Mouse (Mus musculus) liver, embryonic 14.5 days (tissue): ENCODE data around the gene Cdv3. TPM values are rescaled to one million over a fixed set of nuclear protein-coding genes. Genes with fewer than 3 reads are reported as not detected.

Source experiments
- ATAC-seq: fragments of 200-750 bp; cut with Nextera tagmentation; 2 replicates; pipeline ENCODE4 v1.8.0; 2017; ENCODE audit warnings: moderate number of reproducible peaks, mild to moderate bottlenecking, moderate library complexity; ENCODE audit not compliant: insufficient read depth
- DNase-seq, 3 experiments: peaks; one replicate each; pipeline ENCODE4 v3.0.0-alpha.2; 2012 to 2013; ENCODE audit warnings: low read depth in 3 of 3, low spot score in 3 of 3
- H3K27ac ChIP-seq: fragments of 300-500 bp; sonication (generic); 2 replicates; pipeline ENCODE4 v1.5.1; 2014; ENCODE audit warnings: moderate library complexity, mild to moderate bottlenecking, control low read depth, inconsistent platforms
- H3K27me3 ChIP-seq: fragments of 300-500 bp; sonication (generic); 2 replicates; pipeline ENCODE4 v1.6.1; 2014; ENCODE audit warnings: mild to moderate bottlenecking, low read length, moderate library complexity; ENCODE audit not compliant: control insufficient read depth, insufficient read depth
- H3K36me3 ChIP-seq: fragments of 300-500 bp; sonication (generic); replicated peaks from 2 replicates; pipeline ENCODE4 v1.6.1; 2014; ENCODE audit warnings: low read depth; ENCODE audit not compliant: control insufficient read depth, insufficient read depth
- H3K4me1 ChIP-seq, 2 experiments: fragments of 200-500 bp in 1 of 2; fragments of 300-500 bp in 1 of 2; sonication (generic) in 1 of 2; replicated peaks; 2 replicates each; pipeline ENCODE4 v1.6.1; 2012 to 2014; ENCODE audit warnings: antibody characterized with exemption in 1 of 2, inconsistent platforms in 1 of 2, low read length in 1 of 2; ENCODE audit not compliant: control insufficient read depth in 2 of 2, insufficient read depth in 2 of 2
- H3K4me2 ChIP-seq: fragments of 300-500 bp; sonication (generic); 2 replicates; pipeline ENCODE4 v1.6.1; 2014; ENCODE audit warnings: low read depth, mild to moderate bottlenecking, control low read depth, moderate library complexity
- H3K4me3 ChIP-seq, 2 experiments: fragments of 200-500 bp in 1 of 2; fragments of 300-500 bp in 1 of 2; sonication (generic) in 1 of 2; 2 replicates each; pipeline ENCODE4 v1.5.1; 2012 to 2014; ENCODE audit warnings: low read depth in 2 of 2, low read length in 2 of 2, mild to moderate bottlenecking in 2 of 2, control low read depth in 1 of 2, inconsistent platforms in 1 of 2, moderate library complexity in 1 of 2; ENCODE audit not compliant: insufficient read depth in 1 of 2
- H3K9ac ChIP-seq: fragments of 300-500 bp; sonication (generic); replicated peaks from 2 replicates; pipeline ENCODE4 v1.6.1; 2014; ENCODE audit warnings: mild to moderate bottlenecking, control low read depth, moderate library complexity
- H3K9me3 ChIP-seq: fragments of 300-500 bp; sonication (generic); 2 replicates; pipeline ENCODE4 v1.6.1; 2016; ENCODE audit warnings: low read length, mixed read lengths; ENCODE audit not compliant: control insufficient read depth
- CTCF ChIP-seq: IDR thresholded peaks from 2 replicates; pipeline ENCODE4 v1.5.1; 2016; ENCODE audit warnings: antibody characterized with exemption, low read depth, control low read depth
- EP300 ChIP-seq: IDR thresholded peaks from 2 replicates; pipeline ENCODE4 v1.6.1; 2016; ENCODE audit warnings: antibody characterized with exemption, low read depth
- WGBS: fragments of 180-500 bp; shearing (Covaris S2); extraction: QIAGEN DNeasy Blood & Tissue Kit; methylation state at CpG from one replicate; pipeline ENCODE4 v1.1.7; 2014; ENCODE audit not compliant: insufficient replicate concordance; 5-methylcytosine and 5-hydroxymethylcytosine counted together
- polyA plus RNA-seq, 2 experiments: library from polyadenylated mRNA; depleted of rRNA in 1 of 2; stranded (reverse) in 1 of 2; unstranded in 1 of 2; fragments of >200 nt; fragmentation: Nextera tagmentation in 1 of 2; extraction: Ambion mirVana in 1 of 2; gene quantifications; 2 replicates each; pipeline versions ENCODE4 v1.2.1 to v1.2.3; 2012 to 2014

Cdv3 gene
- polyA plus RNA-seq, 2 experiments, result 32.0 to 41.8 TPM

DNA sequence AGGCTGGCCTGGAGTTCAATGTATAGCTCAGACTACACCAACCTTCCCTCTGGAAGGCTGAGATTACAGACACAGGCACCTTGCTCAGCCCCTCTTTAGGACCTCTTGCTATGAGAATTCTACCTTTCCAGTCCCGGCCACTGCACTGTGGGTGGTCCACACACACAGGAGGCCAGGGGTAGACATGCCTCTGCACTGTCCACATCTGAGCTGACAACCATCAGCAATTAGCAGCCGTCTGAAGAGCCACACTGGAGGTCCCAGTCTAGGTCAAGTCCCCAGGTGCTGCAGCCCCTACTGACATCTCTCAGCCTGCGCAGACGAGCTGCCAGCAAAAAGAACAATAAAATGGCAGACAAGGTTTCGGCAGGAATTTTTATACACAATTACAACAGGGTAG is 20.9 kb upstream of the Cdv3 start:
- Histone ChIP-seq H3K4me2 (no peak overlapping the region), H3K4me1 (no peaks in the 10 kb centered on the region), H3K27ac (no peak overlapping the region), H3K27me3 (no peaks in the 10 kb centered on the region), H3K9me3 (no peaks in the 10 kb centered on the region), H3K4me3 (no peak overlapping the region), H3K9ac (no peak overlapping the region), H3K36me3 (no peaks in the 10 kb centered on the region)
- ATAC-seq (no peak), DNase-seq (no peak)
- WGBS, result 69% methylated on average over 5 of the region's 5 CpGs
- TF ChIP-seq CTCF, result no peak
- TF ChIP-seq EP300, result no peak

GRCm38 (mm10) chr9:103385600-103385999 is 20.0 kb upstream of the Cdv3 start:
- DNase-seq (no peak), ATAC-seq (no peak)
- Histone ChIP-seq H3K4me2 (no peak overlapping the region), H3K4me3 (no peak overlapping the region), H3K27ac (no peak overlapping the region), H3K4me1 (no peaks in the 10 kb centered on the region), H3K9ac (no peak overlapping the region), H3K36me3 (no peaks in the 10 kb centered on the region), H3K9me3 (no peaks in the 10 kb centered on the region), H3K27me3 (no peaks in the 10 kb centered on the region)
- 9% methylated on average over 1 of the region's 1 CpGs for WGBS
- TF ChIP-seq CTCF (no peak), EP300 (no peak)

GRCm38 (mm10) chr9:103384141-103384796 is 18.6 kb upstream of the Cdv3 start:
- no peak overlapping the region for H3K9ac ChIP-seq
- no peak overlapping the region for H3K27ac ChIP-seq
- ATAC-seq (no peak), DNase-seq (no peak)
- H3K4me1 ChIP-seq, result no peaks in the 10 kb centered on the region
- WGBS, result 54% methylated on average over 4 of the region's 4 CpGs
- H3K9me3 ChIP-seq, result no peaks in the 10 kb centered on the region
- H3K27me3 ChIP-seq, result no peaks in the 10 kb centered on the region
- no peak overlapping the region for H3K4me3 ChIP-seq
- H3K4me2 ChIP-seq, result no peak overlapping the region
- no peaks in the 10 kb centered on the region for H3K36me3 ChIP-seq
- TF ChIP-seq CTCF (no peak), EP300 (no peak)

- ATAC-seq (no peak), DNase-seq (no peak)
- H3K27me3 ChIP-seq, result no peaks in the 10 kb centered on the region
- H3K27ac ChIP-seq, result no peak overlapping the region
- H3K9ac ChIP-seq, result no peak overlapping the region
- H3K4me1 ChIP-seq, result no peaks in the 10 kb centered on the region
- TF ChIP-seq EP300, result no peak
- no peak for TF ChIP-seq CTCF
- H3K4me3 ChIP-seq, result no peak overlapping the region
- no peaks in the 10 kb centered on the region for H3K36me3 ChIP-seq
- WGBS, result 60% methylated on average over 1 of the region's 1 CpGs
- no peak overlapping the region for H3K4me2 ChIP-seq
- no peaks in the 10 kb centered on the region for H3K9me3 ChIP-seq
Measured at GRCm38 (mm10) chr9:103383576-103383975, 17.9 kb upstream of the Cdv3 start.

DNA sequence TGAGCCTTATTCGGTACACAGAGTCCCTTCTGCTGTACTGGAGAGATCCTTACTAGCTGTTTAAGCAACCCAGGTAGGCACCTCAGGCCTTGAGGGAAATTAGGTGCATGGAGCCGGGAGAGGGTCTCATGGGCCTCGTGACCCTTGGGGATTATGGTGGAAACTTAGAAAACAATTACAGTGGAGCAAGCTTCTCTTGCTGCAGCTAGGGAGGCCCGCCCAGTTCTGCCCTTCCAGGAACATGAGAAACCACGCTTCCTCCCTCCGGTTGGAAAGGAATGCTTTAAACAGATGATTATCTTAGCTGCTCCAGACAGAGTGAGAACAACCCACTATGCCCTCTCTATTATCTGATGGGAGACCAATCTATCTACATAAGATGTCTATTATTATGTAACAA is 17.3 kb upstream of the Cdv3 start:
- H3K9ac ChIP-seq, result no peak overlapping the region
- TF ChIP-seq EP300 (no peak), CTCF (no peak)
- H3K4me1 ChIP-seq, result no peaks in the 10 kb centered on the region
- no peaks in the 10 kb centered on the region for H3K36me3 ChIP-seq
- no peak overlapping the region for H3K4me2 ChIP-seq
- H3K9me3 ChIP-seq, result no peaks in the 10 kb centered on the region
- WGBS, result 25% methylated on average over 6 of the region's 6 CpGs
- ATAC-seq, result no peak
- no peaks in the 10 kb centered on the region for H3K27me3 ChIP-seq
- no peak overlapping the region for H3K4me3 ChIP-seq
- H3K27ac ChIP-seq, result no peak overlapping the region
- DNase-seq, result no peak
